Mouse (Mus musculus) urinary bladder, postnatal 10 days (tissue): Measurements from ENCODE around the gene Rab7b.

Source experiments
- DNase-seq: peaks from one replicate; pipeline ENCODE4 v3.0.0; 2022; ENCODE audit warnings: low spot score

Rab7b gene

DNA sequence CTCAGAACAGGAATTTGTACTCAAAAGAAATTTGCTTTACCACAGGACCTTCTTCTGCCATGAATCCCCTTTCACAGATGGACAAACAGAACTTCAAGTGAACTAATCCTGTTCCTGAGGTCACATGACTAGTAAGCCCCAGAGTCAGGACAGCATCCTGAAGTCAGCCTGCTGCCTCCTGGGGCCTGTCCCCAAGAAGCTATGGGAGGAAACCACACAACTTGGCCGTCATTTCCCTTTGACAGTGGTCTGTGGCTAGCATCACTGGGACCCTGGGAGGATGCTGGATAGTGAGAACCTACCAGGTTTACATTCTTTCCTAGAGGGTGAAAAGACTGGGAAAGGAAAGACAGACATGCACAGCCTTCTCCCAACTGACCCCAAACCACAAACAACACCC is 50.3 kb downstream of the Rab7b start:
- DNase-seq = no peak

- DNase-seq = no peak
These were observed 51.1 kb downstream of the Rab7b start for GRCm38 (mm10) chr1:131739481-131740160.

GRCm38 (mm10) chr1:131743868-131744464 is 55.5 kb downstream of the Rab7b start, which contains the start of gene Slc26a9:
Gene Slc26a9, plus strand, starts transcription at chr1:131744022.
- DNase-seq = no peak

DNA sequence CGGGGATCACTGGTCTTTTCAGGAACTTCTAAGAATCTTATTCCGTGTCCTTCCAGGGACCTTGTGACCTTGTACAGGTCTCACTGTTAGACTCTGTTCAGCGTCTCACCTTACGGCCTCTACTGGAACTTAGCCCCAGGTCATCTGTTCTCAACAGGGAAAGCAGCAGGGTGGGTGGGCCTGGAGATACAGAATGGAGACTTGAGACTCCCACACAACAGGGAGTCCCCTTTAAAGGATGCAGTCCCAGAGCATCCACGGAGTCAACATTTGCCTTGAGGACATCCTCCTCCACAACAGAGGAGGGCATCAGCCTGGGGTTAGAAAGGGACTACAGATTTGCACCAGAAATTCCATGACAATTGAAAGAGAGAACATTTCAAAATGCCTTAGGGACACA is 56.9 kb downstream of the Rab7b start:
- no peak for DNase-seq

- no peak for DNase-seq
These were observed 59.3 kb downstream of the Rab7b start for GRCm38 (mm10) chr1:131747761-131748160.

DNA sequence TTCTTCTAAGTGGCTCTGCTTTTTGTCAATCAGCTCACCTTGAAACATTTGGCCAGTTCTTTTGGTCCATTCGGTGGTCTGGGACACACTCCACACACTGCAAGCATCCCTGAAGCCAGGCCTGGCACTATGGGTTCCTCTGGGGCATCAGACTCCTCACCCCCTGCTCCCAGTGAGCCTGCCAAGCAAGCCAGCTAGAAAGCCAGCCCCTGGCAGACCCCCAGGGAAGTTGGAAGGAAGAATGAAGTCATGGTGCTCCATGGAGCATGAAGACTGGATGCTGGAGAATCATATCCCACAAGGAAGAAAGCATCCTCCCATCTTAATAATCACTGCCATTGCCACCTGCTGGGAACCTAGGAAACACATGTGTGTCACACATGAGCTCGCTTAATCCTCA is 60.1 kb downstream of the Rab7b start:
- DNase-seq = no peak

DNA sequence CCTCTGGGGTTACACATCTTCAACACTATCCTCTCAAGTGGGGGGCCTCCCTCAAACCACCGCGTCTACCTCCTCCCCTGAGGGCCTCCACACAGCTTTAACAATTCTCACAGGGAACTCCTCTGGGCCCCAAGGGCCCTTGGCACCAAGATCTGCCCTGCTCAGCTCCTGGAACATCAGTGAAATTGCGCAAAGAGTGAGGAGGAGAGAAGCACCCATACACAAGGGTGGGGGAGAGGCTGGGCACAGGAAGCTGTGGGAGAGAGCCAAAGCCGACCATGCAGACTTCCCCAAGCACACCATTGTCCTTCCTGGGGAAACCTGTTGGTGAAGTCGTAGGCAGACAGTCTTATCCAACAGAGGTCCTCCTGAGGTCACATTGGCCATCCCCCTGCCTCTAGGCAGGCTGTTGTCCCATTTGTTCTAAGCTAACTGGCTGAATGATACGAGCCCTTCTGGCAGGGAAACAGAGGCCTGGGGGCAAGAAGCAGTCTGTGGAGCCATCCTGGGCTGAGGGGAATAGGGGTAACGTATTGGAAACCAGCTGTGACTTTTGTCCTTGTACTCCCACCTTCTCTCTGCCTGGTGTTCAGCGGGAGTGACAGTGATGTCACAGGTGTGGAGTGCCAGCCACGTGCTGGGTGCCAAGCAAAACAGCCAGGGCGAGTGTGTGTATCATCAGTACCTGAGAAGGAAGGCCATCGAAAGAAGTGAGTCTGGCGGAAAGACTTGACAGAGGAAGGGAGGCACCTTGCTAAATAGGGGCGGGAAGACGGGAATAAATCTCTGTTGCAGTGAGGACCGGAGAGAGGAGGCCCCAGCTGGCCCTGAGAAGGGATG is 61.4 kb downstream of the Rab7b start:
- DNase-seq = no peak

DNA sequence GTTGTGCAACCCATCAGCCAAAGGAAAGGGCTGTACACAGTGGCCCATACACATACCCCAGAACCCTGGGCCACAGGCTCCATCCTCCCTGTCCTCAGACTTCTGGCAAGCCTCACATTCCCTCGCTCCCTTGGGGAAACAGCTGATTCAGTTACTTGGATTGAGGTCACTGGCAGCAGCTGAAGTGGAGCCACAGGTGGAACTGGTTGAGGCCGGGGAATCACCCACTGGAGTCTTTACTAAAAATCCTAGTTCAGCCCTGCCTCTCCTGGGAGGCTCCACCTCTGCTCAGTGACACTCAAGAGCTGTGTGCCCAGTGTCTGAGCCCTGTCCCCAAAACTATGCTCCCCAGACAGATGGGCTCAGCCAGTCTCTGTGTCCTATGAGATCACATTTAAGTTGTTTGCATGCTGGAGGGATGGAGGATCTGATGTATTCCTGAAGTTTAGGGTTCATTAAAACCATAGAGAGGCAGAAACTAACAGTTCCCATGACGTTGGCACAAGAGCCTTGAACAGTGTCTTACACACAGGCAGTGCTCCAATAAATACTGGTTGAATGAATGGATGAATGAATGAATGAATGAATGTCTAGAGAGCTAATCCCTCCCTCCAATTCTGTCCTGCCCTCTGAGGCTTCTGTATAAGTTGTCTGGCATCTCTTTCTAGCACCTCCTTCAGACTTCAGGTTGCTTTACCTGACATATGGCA is 62.8 kb downstream of the Rab7b start:
- DNase-seq = no peak

DNA sequence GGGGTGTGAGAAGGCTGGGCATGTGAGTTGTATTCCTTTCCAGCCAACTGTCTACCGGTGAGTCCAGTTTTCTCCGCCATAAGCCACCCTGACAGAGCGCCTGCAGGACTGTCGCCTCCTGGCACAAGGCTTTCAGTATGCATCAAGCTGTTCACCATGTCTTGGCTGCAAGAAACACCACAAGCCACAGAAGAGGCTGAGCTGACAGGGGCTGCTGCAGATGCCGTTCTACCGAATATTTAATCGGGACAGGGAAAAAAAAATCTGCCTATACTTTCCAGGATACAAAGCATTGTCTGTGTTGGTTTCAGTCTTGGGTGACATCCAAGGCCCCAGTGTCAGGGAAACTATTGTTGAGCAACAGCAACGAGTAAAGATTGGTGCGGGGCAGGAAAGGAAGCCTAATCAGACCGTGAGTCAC is 63.4 kb downstream of the Rab7b start:
- no peak for DNase-seq

- no peak for DNase-seq
These were observed 65.8 kb downstream of the Rab7b start for GRCm38 (mm10) chr1:131754212-131754829.

DNA sequence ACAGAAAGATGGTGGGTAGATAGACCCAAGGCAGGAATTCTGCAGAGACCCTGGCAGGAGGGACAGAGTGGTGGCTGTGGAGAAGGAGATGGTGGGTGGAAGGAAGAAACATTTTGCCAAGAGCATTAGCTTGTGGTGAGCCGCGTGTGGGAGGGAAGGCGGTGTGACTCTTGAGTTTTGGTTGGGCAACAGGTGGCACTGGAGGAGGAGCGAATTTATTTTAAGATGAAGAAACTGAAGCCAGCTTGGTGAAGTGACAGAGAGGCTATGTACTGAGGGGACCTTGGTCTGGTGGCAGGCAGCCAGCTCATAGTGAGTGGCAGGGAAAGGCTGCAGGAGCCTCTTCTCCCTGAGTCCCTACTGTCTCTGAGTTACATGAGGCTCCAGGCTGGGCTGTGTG is 66.4 kb downstream of the Rab7b start:
- DNase-seq = no peak

GRCm38 (mm10) chr1:131757211-131757610 is 68.7 kb downstream of the Rab7b start:
- no peak for DNase-seq

DNA sequence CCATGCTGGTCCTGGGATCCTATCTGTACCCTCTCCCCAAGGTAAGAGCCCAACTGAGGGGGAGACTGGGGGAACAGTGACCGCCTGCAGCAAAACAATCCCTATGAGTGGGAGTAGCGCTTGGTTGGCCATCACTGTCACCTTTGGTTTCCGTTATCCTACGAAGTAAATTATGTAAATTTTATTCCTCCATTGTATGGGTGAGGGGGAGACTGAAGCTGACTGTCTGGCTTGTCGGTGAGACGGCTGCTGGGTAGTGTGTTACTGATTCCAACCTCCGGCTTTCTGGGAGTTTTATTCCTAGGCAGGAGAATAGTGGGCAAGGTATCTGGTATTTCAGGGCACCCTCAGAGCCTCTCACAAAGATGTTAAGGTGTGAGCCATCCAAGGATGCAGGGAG is 70.3 kb downstream of the Rab7b start:
- DNase-seq = peak; percentile 0

- no peak for DNase-seq
These were observed 71.4 kb downstream of the Rab7b start for GRCm38 (mm10) chr1:131759667-131760427.

DNA sequence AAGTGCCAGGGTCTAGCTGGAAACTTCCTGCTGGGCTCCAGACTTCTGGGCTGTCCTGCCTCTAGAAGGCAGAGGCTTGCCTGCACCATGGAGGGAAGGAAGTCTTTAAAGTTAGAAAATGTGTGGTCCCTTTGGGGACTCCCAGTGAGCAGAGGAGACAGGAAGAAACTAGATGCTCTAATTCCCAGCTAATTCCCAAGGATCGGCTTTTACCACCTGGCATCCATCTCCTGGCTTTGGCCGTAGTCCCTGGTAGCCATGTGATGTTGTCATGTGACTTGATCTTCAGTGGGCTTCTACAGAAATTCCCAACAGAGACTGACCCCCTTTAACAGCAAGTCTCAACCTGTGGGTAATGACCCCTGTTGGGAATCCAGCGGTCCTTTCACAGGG is 71.9 kb downstream of the Rab7b start:
- DNase-seq = peak; percentile 3

GRCm38 (mm10) chr1:131761079-131761831 is 72.8 kb downstream of the Rab7b start:
- peak; percentile 5 for DNase-seq

- no peak for DNase-seq
These were observed 75.2 kb downstream of the Rab7b start for GRCm38 (mm10) chr1:131763683-131764082.

DNA sequence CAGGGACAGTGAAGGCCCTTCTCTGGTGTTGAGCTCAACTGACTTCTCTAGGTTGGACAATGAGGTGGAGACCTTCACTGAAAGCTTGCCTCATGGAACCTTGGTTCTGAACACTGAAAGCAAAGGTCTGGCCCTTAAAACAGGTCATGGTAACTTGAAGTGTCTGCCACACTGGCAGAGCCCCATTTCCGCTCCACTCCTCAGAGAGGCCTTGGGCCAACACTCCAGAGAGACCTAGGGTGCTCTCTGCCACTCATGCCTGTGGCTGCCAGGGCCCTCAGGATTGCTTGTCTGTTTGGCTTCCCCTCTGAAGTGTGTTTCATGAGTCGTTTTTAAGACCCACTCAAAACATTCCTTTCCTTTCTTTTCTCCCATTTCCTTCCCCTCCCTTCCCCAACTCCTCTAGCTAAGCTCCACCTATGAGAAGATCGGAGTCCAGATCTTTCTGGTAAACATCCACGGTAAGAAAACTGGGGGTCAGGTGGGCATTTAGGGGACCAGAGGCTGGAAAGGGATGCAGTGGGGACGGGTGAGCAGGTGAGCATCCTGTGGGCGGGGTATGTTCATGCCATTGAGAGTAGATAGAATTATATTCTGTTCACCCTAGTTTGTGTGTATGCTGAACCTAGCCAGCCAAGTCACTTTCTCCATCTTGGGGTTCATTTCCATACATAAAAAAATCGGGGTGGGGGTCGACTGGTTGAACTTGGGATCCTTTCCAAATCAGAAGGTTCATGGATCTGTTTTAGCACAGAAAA is 76.3 kb downstream of the Rab7b start:
- no peak for DNase-seq
